Mouse (Mus musculus): ENCODE measurements around the gene Nbl1. TPM values are rescaled to one million over a fixed set of nuclear protein-coding genes. Genes with fewer than 3 reads are reported as not detected.

Nbl1 gene
- polyA plus RNA-seq, 1 experiment: 125 TPM

GRCm38 (mm10) chr4:139035799-139036198 is 57.0 kb downstream of the Nbl1 start:
- DNase-seq (ENCODE audit: low read depth, low spot score): no peak
- whole genome bisulfite sequencing: 86% methylated on average over 3 of the region's 3 CpGs

GRCm38 (mm10) chr4:139034942-139035341 is 57.9 kb downstream of the Nbl1 start:
- WGBS: 86% methylated on average over 3 of the region's 3 CpGs
- no peak for DNase-seq (ENCODE audit: low read depth, low spot score)

- 46% methylated on average over 4 of the region's 4 CpGs for WGBS
- no peak for DNase-seq (ENCODE audit: low read depth, low spot score)
These were observed 58.3 kb downstream of the Nbl1 start for GRCm38 (mm10) chr4:139034540-139034939.

- DNase-seq (ENCODE audit: low read depth, low spot score): no peak
- 82% methylated on average over 8 of the region's 8 CpGs for WGBS
These were observed 58.8 kb downstream of the Nbl1 start for GRCm38 (mm10) chr4:139034010-139034367.

GRCm38 (mm10) chr4:139033263-139034009 is 59.4 kb downstream of the Nbl1 start:
- WGBS: 89% methylated on average over 11 of the region's 11 CpGs
- DNase-seq (ENCODE audit: low read depth, low spot score): no peak

GRCm38 (mm10) chr4:139032521-139032920 is 60.3 kb downstream of the Nbl1 start:
- 89% methylated on average over 12 of the region's 12 CpGs for WGBS

More at GRCm38 (mm10) chr4:139032521-139032920, 60.3 kb downstream of the Nbl1 start:
- no peak for DNase-seq (ENCODE audit: low read depth, low spot score)

Other genes with a start within 250 kb of the Nbl1 start
- gene Pla2g5, start 229.5 kb downstream of the Nbl1 start, polyA plus RNA-seq (2012; rRNA removed): 35.3 and 72.0 TPM in 2 replicates
- not detected in 2 replicates for gene Gm13030, start 219.0 kb downstream of the Nbl1 start, polyA plus RNA-seq (2012; rRNA removed)
- gene Pla2g2e, start 215.1 kb downstream of the Nbl1 start, polyA plus RNA-seq (2012; rRNA removed): 0.63 and 0.67 TPM in 2 replicates
- 5.5 and 10.8 TPM in 2 replicates for gene Otud3, start 179.0 kb downstream of the Nbl1 start, polyA plus RNA-seq (2012; rRNA removed)
- gene Rnf186, start 125.9 kb downstream of the Nbl1 start, polyA plus RNA-seq (2012; rRNA removed): 219 and 382 TPM in 2 replicates
- 29.4 and 42.9 TPM in 2 replicates for gene Tmco4, start 120.1 kb downstream of the Nbl1 start, polyA plus RNA-seq (2012; rRNA removed)
- gene Htr6, start 17.4 kb downstream of the Nbl1 start, polyA plus RNA-seq (2012; rRNA removed): 0.26 and 0.32 TPM in 2 replicates
- 81.8 and 87.9 TPM in 2 replicates for gene Minos1, start 38.1 kb upstream of the Nbl1 start, polyA plus RNA-seq (2012; rRNA removed)
- gene Capzb, start 99.9 kb upstream of the Nbl1 start, polyA plus RNA-seq (2012; rRNA removed): 213 and 238 TPM in 2 replicates
- gene Pqlc2, start 217.7 kb upstream of the Nbl1 start, polyA plus RNA-seq (2012; rRNA removed): 33.3 and 43.8 TPM in 2 replicates
- 66.6 and 79.6 TPM in 2 replicates for gene Akr7a5, start 217.8 kb upstream of the Nbl1 start, polyA plus RNA-seq (2012; rRNA removed)

Data from large intestine, adult 2 months (tissue).